9 mouse cellular contexts compared by ENCODE assay signal in genomic region chr15:100845049-100845879, GRCm38 (mm10). TPM values are rescaled to one million over a fixed set of nuclear protein-coding genes. Genes with fewer than 3 reads are reported as not detected.
DNase-seq lines count a peak whose midpoint lies in the region; ATAC-seq and TF ChIP-seq lines count a peak whose summit lies in the region.
"Had no signal": no experiment of that assay in that cellular context is flagged by ENCODE, and none has a peak within 500 bp of the region (broad histone marks: within the 10 kb centered on the region; RNA-seq: fewer than 3 reads in every experiment).

No protein-coding gene starts in this region.

- no peak overlapping the region for H3K4me2 ChIP-seq in midbrain, embryonic 11.5 days
- no peak overlapping the region for H3K4me2 ChIP-seq in midbrain, embryonic 15.5 days

- peak overlapping the region; percentile 40 for H3K27ac ChIP-seq in midbrain, embryonic 11.5 days (ENCODE audit: low read depth, low read length)
- no peak overlapping the region for H3K27ac ChIP-seq in midbrain, embryonic 15.5 days
- peak overlapping the region; percentile 71 for H3K27ac ChIP-seq in embryonic facial prominence, embryonic 10.5 days (replicated peaks)
- H3K27ac ChIP-seq in thymus, adult 2 months (ENCODE audit: control insufficient read depth, insufficient read depth, low read length): peak overlapping the region; percentile 98
- H3K27ac ChIP-seq: liver, embryonic 14.5 days had no signal

- no peak for TF ChIP-seq CTCF in thymus, adult 2 months (IDR thresholded peaks at IDR 0.05; ENCODE audit: borderline replicate concordance, control insufficient read depth, extremely low read depth, insufficient read depth, low read length, poor library complexity)

- H3K4me1 ChIP-seq in midbrain, embryonic 11.5 days (ENCODE audit: control insufficient read depth, insufficient read depth, low read length): no peaks in the 10 kb centered on the region
- H3K4me1 ChIP-seq in midbrain, embryonic 15.5 days: no peaks in the 10 kb centered on the region
- H3K4me1 ChIP-seq in embryonic facial prominence, embryonic 10.5 days: peaks cover 21% of the 10 kb centered on the region
- H3K4me1 ChIP-seq in thymus, adult 2 months (replicated peaks; ENCODE audit: control insufficient read depth, insufficient read depth, low read length): peaks cover 23% of the 10 kb centered on the region

- 55% methylated on average over 26 of the region's 26 CpGs for WGBS in midbrain, embryonic 11.5 days
- WGBS in midbrain, embryonic 15.5 days: 50% methylated on average over 26 of the region's 26 CpGs
- WGBS in embryonic facial prominence, embryonic 10.5 days: 33% methylated on average over 26 of the region's 26 CpGs
- 11% methylated on average over 26 of the region's 26 CpGs for WGBS in thymus, adult 2 months

- no peaks in the 10 kb centered on the region for H3K27me3 ChIP-seq in midbrain, embryonic 11.5 days (ENCODE audit: control insufficient read depth, insufficient read depth, low read length)
- no peaks in the 10 kb centered on the region for H3K27me3 ChIP-seq in midbrain, embryonic 15.5 days (replicated peaks)
- no peaks in the 10 kb centered on the region for H3K27me3 ChIP-seq in embryonic facial prominence, embryonic 10.5 days (replicated peaks; ENCODE audit: low read depth, poor library complexity, severe bottlenecking)
- no peaks in the 10 kb centered on the region for H3K27me3 ChIP-seq in thymus, adult 2 months (ENCODE audit: control insufficient read depth, insufficient read depth, low read length)

- DNase-seq in midbrain, embryonic 11.5 days (ENCODE audit: low spot score, missing footprints): no peak
- peak; percentile 77 for DNase-seq in embryonic facial prominence, embryonic 10.5 days (ENCODE audit: low spot score)
- DNase-seq in kidney, adult 9 months: peak; percentile 52
- DNase-seq in lung, postnatal 25 days (ENCODE audit: low spot score): peak; percentile 52
- DNase-seq in thymus, adult 2 months: peak; percentile 76
- no peak for DNase-seq in layer of hippocampus, postnatal 25 days (ENCODE audit: extremely low spot score in 1 of 2, low spot score in 1 of 2)
- DNase-seq in gastrocnemius, adult 18-20 months (ENCODE audit: low spot score): no peak

- H3K9me3 ChIP-seq in midbrain, embryonic 11.5 days (ENCODE audit: control insufficient read depth, low read length): peaks cover 7% of the 10 kb centered on the region; the same call in 1 of the 2 replicates
- no peaks in the 10 kb centered on the region for H3K9me3 ChIP-seq in midbrain, embryonic 15.5 days
- peaks cover 7% of the 10 kb centered on the region for H3K9me3 ChIP-seq in embryonic facial prominence, embryonic 10.5 days

- H3K36me3 ChIP-seq in midbrain, embryonic 11.5 days (ENCODE audit: control insufficient read depth, insufficient read depth, low read length): no peaks in the 10 kb centered on the region
- H3K36me3 ChIP-seq in midbrain, embryonic 15.5 days (replicated peaks): no peaks in the 10 kb centered on the region
- H3K36me3 ChIP-seq in embryonic facial prominence, embryonic 10.5 days (replicated peaks): no peaks in the 10 kb centered on the region
- H3K36me3 ChIP-seq in thymus, adult 2 months (ENCODE audit: control insufficient read depth, insufficient read depth, low read length): no peaks in the 10 kb centered on the region

- no peak overlapping the region for H3K4me3 ChIP-seq in midbrain, embryonic 11.5 days (ENCODE audit: low read depth, low read length)
- H3K4me3 ChIP-seq in midbrain, embryonic 15.5 days: no peak overlapping the region
- H3K4me3 ChIP-seq in embryonic facial prominence, embryonic 10.5 days: no peak overlapping the region
- peak overlapping the region; percentile 42 for H3K4me3 ChIP-seq in thymus, adult 2 months (ENCODE audit: control insufficient read depth, insufficient read depth, low read length)

- ATAC-seq in midbrain, embryonic 11.5 days (ENCODE audit: low FRiP score): no peak
- no peak for ATAC-seq in midbrain, embryonic 15.5 days (replicated peaks)

- peak; percentile 60 for TF ChIP-seq POLR2A in thymus, adult 2 months (IDR thresholded peaks at IDR 0.05; ENCODE audit: control insufficient read depth, extremely low read depth, insufficient read depth, low read length, poor library complexity)

- no peak overlapping the region for H3K9ac ChIP-seq in midbrain, embryonic 11.5 days (ENCODE audit: low read length)
- no peak overlapping the region for H3K9ac ChIP-seq in midbrain, embryonic 15.5 days
- H3K9ac ChIP-seq: liver, embryonic 14.5 days had no signal

RNA-seq across cellular contexts. Expression of gene Scn8a, which starts 24.4 kb away (rescaled TPM):
- 11.6 and 14.9 TPM in 2 replicates for polyA plus RNA-seq in midbrain, embryonic 11.5 days (2014; fragmentation: Nextera tagmentation; extraction: Ambion mirVana)
- 20.0 and 22.7 TPM in 2 replicates for polyA plus RNA-seq in midbrain, embryonic 15.5 days (2015; fragmentation: Nextera tagmentation; extraction: Ambion mirVana)
- 7.3 and 8.1 TPM in 2 replicates for polyA plus RNA-seq in embryonic facial prominence, embryonic 10.5 days (2016; fragmentation: Nextera tagmentation; extraction: Ambion mirVana)
- 0.20 and 0.60 TPM in 2 replicates for polyA plus RNA-seq in thymus, adult 2 months (2012; rRNA removed)
- total RNA-seq in layer of hippocampus, postnatal 25 days (2021): 100 to 1,000 TPM; 202 to 260 TPM
- total RNA-seq in gastrocnemius, adult 18-20 months (2021): under 1 TPM; 0.07 to 0.37 TPM

Comparison
In these comparisons a context has a peak if more than half of its experiments do, and no peak if none do; other contexts are left out.
1. DNase-seq: peak in embryonic facial prominence, embryonic 10.5 days (single experiment), kidney, adult 9 months (single experiment), lung, postnatal 25 days (single experiment) and thymus, adult 2 months (single experiment); none in midbrain, embryonic 11.5 days (single experiment), layer of hippocampus, postnatal 25 days (0 of 2) and gastrocnemius, adult 18-20 months (single experiment).